Mouse (Mus musculus): ENCODE results near the gene Ovol2. TPM values are rescaled to one million over a fixed set of nuclear protein-coding genes. Genes with fewer than 3 reads are reported as not detected.

The Ovol2 gene
- polyA plus RNA-seq, 1 experiment from 2014 or later, result 2.3 TPM

GRCm38 (mm10) chr2:144265120-144265488 lies 66.8 kb downstream of the Ovol2 start:
- Histone ChIP-seq H3K4me1 (peaks cover 28% of the 10 kb centered on the region), H3K4me2 (no peak overlapping the region), H3K27me3 (no peaks in the 10 kb centered on the region), H3K36me3 (peaks cover 12% of the 10 kb centered on the region), H3K9me3 (no peaks in the 10 kb centered on the region), H3K4me3 (no peak overlapping the region), H3K9ac (no peak overlapping the region), H3K27ac (peak overlapping the region; percentile 39; the same call in 1 of the 2 replicates)
- WGBS, result 65% methylated on average over 3 of the region's 3 CpGs
- no peak for ATAC-seq (ENCODE audit: insufficient number of reproducible peaks, low FRiP score, low TSS enrichment, low read depth)

- Histone ChIP-seq H3K9me3 (no peaks in the 10 kb centered on the region), H3K4me3 (no peak overlapping the region), H3K36me3 (peaks cover 16% of the 10 kb centered on the region), H3K27ac (peak overlapping the region; percentile 39; the same call in 1 of the 2 replicates), H3K27me3 (no peaks in the 10 kb centered on the region), H3K9ac (no peak overlapping the region), H3K4me1 (peaks cover 28% of the 10 kb centered on the region), H3K4me2 (no peak overlapping the region)
- WGBS, result 58% methylated on average over 5 of the region's 5 CpGs
- ATAC-seq (ENCODE audit: insufficient number of reproducible peaks, low FRiP score, low TSS enrichment, low read depth), result no peak
Measured at GRCm38 (mm10) chr2:144264398-144265119, 67.4 kb downstream of the Ovol2 start.

GRCm38 (mm10) chr2:144262837-144263236 lies 69.1 kb downstream of the Ovol2 start:
- no peak overlapping the region for H3K4me2 ChIP-seq
- no peak overlapping the region for H3K4me3 ChIP-seq
- H3K27ac ChIP-seq, result no peak overlapping the region
- H3K9ac ChIP-seq, result no peak overlapping the region
- 93% methylated on average over 2 of the region's 2 CpGs for WGBS
- ATAC-seq (ENCODE audit: insufficient number of reproducible peaks, low FRiP score, low TSS enrichment, low read depth), result no peak
- H3K9me3 ChIP-seq, result no peaks in the 10 kb centered on the region
- H3K4me1 ChIP-seq, result peaks cover 20% of the 10 kb centered on the region; the same call in 1 of the 2 replicates
- peaks cover 33% of the 10 kb centered on the region for H3K36me3 ChIP-seq
- no peaks in the 10 kb centered on the region for H3K27me3 ChIP-seq

Other genes with a start within 250 kb of the Ovol2 start
- 18.7 and 19.4 TPM in 2 replicates for gene Mgme1, start 61.5 kb downstream of the Ovol2 start, polyA plus RNA-seq (2015; fragmentation: Nextera tagmentation; extraction: Ambion mirVana)
- gene Snx5, start 61.2 kb downstream of the Ovol2 start, polyA plus RNA-seq (2015; fragmentation: Nextera tagmentation; extraction: Ambion mirVana), result 107 and 120 TPM in 2 replicates
- gene Kat14, start 36.8 kb upstream of the Ovol2 start, polyA plus RNA-seq (2015; fragmentation: Nextera tagmentation; extraction: Ambion mirVana), result 40.1 and 41.8 TPM in 2 replicates
- gene Pet117, start 36.9 kb upstream of the Ovol2 start, polyA plus RNA-seq (2015; fragmentation: Nextera tagmentation; extraction: Ambion mirVana), result 2.3 and 3.4 TPM in 2 replicates
- 0.61 and 0.63 TPM in 2 replicates for gene Dzank1, start 195.3 kb upstream of the Ovol2 start, polyA plus RNA-seq (2015; fragmentation: Nextera tagmentation; extraction: Ambion mirVana)
- gene Polr3f, start 195.6 kb upstream of the Ovol2 start, polyA plus RNA-seq (2015; fragmentation: Nextera tagmentation; extraction: Ambion mirVana), result 21.9 and 22.3 TPM in 2 replicates
- gene Rbbp9, start 218.7 kb upstream of the Ovol2 start, polyA plus RNA-seq (2015; fragmentation: Nextera tagmentation; extraction: Ambion mirVana), result 57.8 and 61.2 TPM in 2 replicates
- 78.6 and 78.7 TPM in 2 replicates for gene Sec23b, start 224.1 kb upstream of the Ovol2 start, polyA plus RNA-seq (2015; fragmentation: Nextera tagmentation; extraction: Ambion mirVana)

All from limb, embryonic 15.5 days (tissue).